Mouse (Mus musculus) MEL (cell line): ENCODE measurements around the gene Ciao2a. TPM values are rescaled to one million over a fixed set of nuclear protein-coding genes. Genes with fewer than 3 reads are reported as not detected.

Source experiments
- DNase-seq: peaks from one replicate; pipeline ENCODE4 v3.0.0; 2011; ENCODE audit warnings: low read depth, low spot score
- H3K27ac ChIP-seq: 2 replicates; pipeline ENCODE4 v1.5.1; 2012; ENCODE audit warnings: low read depth, mild to moderate bottlenecking, control low read depth, low read length, moderate library complexity; ENCODE audit not compliant: control insufficient read depth
- H3K27me3 ChIP-seq, 2 experiments: fragments of 150-350 bp in 1 of 2; sonication (generic) in 1 of 2; 2 replicates each; pipeline ENCODE4 v1.6.1; 2012; ENCODE audit warnings: low read length in 2 of 2, mild to moderate bottlenecking in 2 of 2, improper control_type of control experiment in 1 of 2, moderate library complexity in 1 of 2; ENCODE audit not compliant: insufficient read depth in 2 of 2, control insufficient read depth in 1 of 2
- H3K36me3 ChIP-seq, 2 experiments: 2 replicates each; pipeline ENCODE4 v1.6.1; 2012 to 2014; ENCODE audit warnings: low read length in 2 of 2, improper control_type of control experiment in 1 of 2, inconsistent platforms in 1 of 2, mild to moderate bottlenecking in 1 of 2; ENCODE audit not compliant: insufficient read depth in 2 of 2, control insufficient read depth in 1 of 2
- H3K4me1 ChIP-seq, 2 experiments: fragments of 150-350 bp in 1 of 2; sonication (generic) in 1 of 2; 2 replicates each; pipeline ENCODE4 v1.6.1; 2012; ENCODE audit warnings: low read length in 2 of 2, improper control_type of control experiment in 1 of 2, mild to moderate bottlenecking in 1 of 2; ENCODE audit not compliant: insufficient read depth in 2 of 2, control insufficient read depth in 1 of 2
- H3K4me3 ChIP-seq, 2 experiments: fragments of 150-350 bp in 1 of 2; sonication (generic) in 1 of 2; 2 replicates each; pipeline ENCODE4 v1.5.1; 2012; ENCODE audit warnings: low read depth in 2 of 2, low read length in 2 of 2, mild to moderate bottlenecking in 2 of 2, moderate library complexity in 2 of 2, control low read depth in 1 of 2, improper control_type of control experiment in 1 of 2; ENCODE audit not compliant: control insufficient read depth in 1 of 2, insufficient read depth in 1 of 2
- H3K79me2 ChIP-seq: 2 replicates; pipeline ENCODE4 v1.6.1; 2012; ENCODE audit warnings: mild to moderate bottlenecking, low read length, moderate library complexity; ENCODE audit not compliant: control insufficient read depth, poor library complexity, insufficient read depth
- H3K9ac ChIP-seq: 2 replicates; pipeline ENCODE4 v1.6.1; 2012; ENCODE audit warnings: low read depth, mild to moderate bottlenecking, control low read depth, low read length, moderate library complexity; ENCODE audit not compliant: control insufficient read depth, poor library complexity, severe bottlenecking
- H3K9me3 ChIP-seq: fragments of 150-350 bp; sonication (generic); replicated peaks from 2 replicates; pipeline ENCODE4 v1.6.1; 2012; ENCODE audit warnings: mild to moderate bottlenecking, low read length, improper control_type of control experiment, moderate library complexity; ENCODE audit not compliant: insufficient read depth
- CHD1 ChIP-seq: IDR thresholded peaks from 2 replicates; pipeline ENCODE4 v1.6.1; 2012; ENCODE audit warnings: low read depth, mild to moderate bottlenecking, inconsistent platforms, low read length, improper control_type of control experiment
- CTCF ChIP-seq, 3 experiments: IDR thresholded peaks in 2 of 3; conservative IDR thresholded peaks in 1 of 3; 2 replicates each; pipeline ENCODE4 v1.5.1; 2011 to 2012; ENCODE audit warnings: low read length in 3 of 3, low read depth in 2 of 3, mild to moderate bottlenecking in 2 of 3, improper control_type of control experiment in 1 of 3, inconsistent platforms in 1 of 3, mixed read lengths in 1 of 3, moderate library complexity in 1 of 3; ENCODE audit not compliant: control insufficient read depth in 1 of 3, insufficient read depth in 1 of 3, poor library complexity in 1 of 3, severe bottlenecking in 1 of 3
- GABPA ChIP-seq: IDR thresholded peaks from 2 replicates; pipeline ENCODE4 v1.6.1; 2012; ENCODE audit warnings: low read depth, mild to moderate bottlenecking, inconsistent platforms, low read length, improper control_type of control experiment, moderate library complexity
- HCFC1 ChIP-seq: IDR thresholded peaks from 2 replicates; pipeline ENCODE4 v1.6.1; 2012; ENCODE audit warnings: low read depth, mild to moderate bottlenecking, inconsistent platforms, low read length, improper control_type of control experiment, moderate library complexity
- MXI1 ChIP-seq: IDR thresholded peaks from 2 replicates; pipeline ENCODE4 v1.6.1; 2011; ENCODE audit warnings: mild to moderate bottlenecking, low read depth, low read length, improper control_type of control experiment
- NELFE ChIP-seq: IDR thresholded peaks from 2 replicates; pipeline ENCODE4 v1.6.1; 2011; ENCODE audit warnings: low read depth, low read length, improper control_type of control experiment
- NRF1 ChIP-seq: IDR thresholded peaks from 2 replicates; pipeline ENCODE4 v1.6.1; 2014; ENCODE audit warnings: low read depth, mild to moderate bottlenecking, inconsistent platforms, low read length, improper control_type of control experiment, moderate library complexity; ENCODE audit not compliant: poor library complexity, insufficient read depth, severe bottlenecking
- RAD21 ChIP-seq: IDR thresholded peaks from 2 replicates; pipeline ENCODE4 v1.6.1; 2011; ENCODE audit warnings: mild to moderate bottlenecking, low read depth, low read length, improper control_type of control experiment
- SIN3A ChIP-seq: IDR thresholded peaks from 2 replicates; pipeline ENCODE4 v1.6.1; 2012; ENCODE audit warnings: low read length, improper control_type of control experiment, inconsistent platforms
- SMC3 ChIP-seq: IDR thresholded peaks from 2 replicates; pipeline ENCODE4 v1.6.1; 2011; ENCODE audit warnings: low read depth, low read length, improper control_type of control experiment
- TAL1 ChIP-seq: IDR thresholded peaks from 2 replicates; pipeline ENCODE4 v1.6.1; 2012; ENCODE audit warnings: mild to moderate bottlenecking, inconsistent platforms, low read length, moderate library complexity, mixed read lengths
- UBTF ChIP-seq: IDR thresholded peaks from 2 replicates; pipeline ENCODE4 v1.6.1; 2012; ENCODE audit warnings: low read depth, mild to moderate bottlenecking, inconsistent platforms, low read length, improper control_type of control experiment, moderate library complexity, borderline replicate concordance; ENCODE audit not compliant: insufficient read depth
- USF1 ChIP-seq: IDR thresholded peaks from 2 replicates; pipeline ENCODE4 v1.6.1; 2014; ENCODE audit warnings: low read depth, mild to moderate bottlenecking, inconsistent platforms, low read length, improper control_type of control experiment, moderate library complexity
- ZC3H11A ChIP-seq: IDR thresholded peaks from 2 replicates; pipeline ENCODE4 v1.6.1; 2012; ENCODE audit warnings: low read depth, mild to moderate bottlenecking, inconsistent platforms, low read length, improper control_type of control experiment
- ZNF384 ChIP-seq: IDR thresholded peaks from 2 replicates; pipeline ENCODE4 v1.6.1; 2012; ENCODE audit warnings: low read depth, mild to moderate bottlenecking, inconsistent platforms, low read length, improper control_type of control experiment
- polyA plus RNA-seq, 2 experiments: library from polyadenylated mRNA; stranded (reverse) in 1 of 2; unstranded in 1 of 2; fragments of >175 nt in 1 of 2; fragments of >200 nt in 1 of 2; gene quantifications; 2 replicates each; pipeline versions ENCODE4 v1.2.1 to v1.2.4; 2012; ENCODE audit warnings: low replicate concordance in 2 of 2, low read depth in 1 of 2; ENCODE audit not compliant: insufficient read length in 2 of 2, insufficient read depth in 1 of 2, missing spikeins in 1 of 2
- total RNA-seq: library from RNA; depleted of rRNA; stranded (reverse); fragments of 300-350 nt; gene quantifications from 2 replicates; pipeline ENCODE4 v1.2.3, GENCODE M21; 2012

The Ciao2a gene
- total and polyA plus RNA-seq, 3 experiments = 88.1 to 121 TPM; not detected in 1

GRCm38 (mm10) chr9:66087062-66087461 is 39.3 kb upstream of the Ciao2a start:
- H3K36me3 ChIP-seq = no peaks in the 10 kb centered on the region; a peak in 1 of 4 replicates
- no peak overlapping the region for H3K27ac ChIP-seq

GRCm38 (mm10) chr9:66088411-66088810 is 38.0 kb upstream of the Ciao2a start:
- TF ChIP-seq ZNF384 (no peak), CTCF (IDR thresholded peaks at IDR 0.05 in 2 of 3, conservative IDR thresholded peaks at IDR 0.05 in 1 of 3; ENCODE audit: control insufficient read depth in 1 of 3, insufficient read depth in 1 of 3, low read depth in 2 of 3, low read length in 3 of 3, poor library complexity in 1 of 3, severe bottlenecking in 1 of 3) (peak; percentile 73 to 82 (median 79); a peak in 5 of 6 replicates), ZC3H11A (peak; percentile 16; the same call in 1 of the 2 replicates), UBTF (no peak), SMC3 (peak; percentile 72), NELFE (no peak), RAD21 (peak; percentile 59), CHD1 (no peak), TAL1 (no peak)
- Histone ChIP-seq H3K79me2 (no peaks in the 10 kb centered on the region), H3K27ac (no peak overlapping the region), H3K36me3 (no peaks in the 10 kb centered on the region; a peak in 1 of 4 replicates), H3K27me3 (no peaks in the 10 kb centered on the region), H3K9ac (no peak overlapping the region), H3K4me1 (no peaks in the 10 kb centered on the region), H3K9me3 (no peaks in the 10 kb centered on the region), H3K4me3 (no peak overlapping the region)
- DNase-seq = peak; percentile 57

More at GRCm38 (mm10) chr9:66087062-66087461, 39.3 kb upstream of the Ciao2a start:
- no peak for TF ChIP-seq ZC3H11A
- TF ChIP-seq CTCF (IDR thresholded peaks at IDR 0.05 in 2 of 3, conservative IDR thresholded peaks at IDR 0.05 in 1 of 3; ENCODE audit: control insufficient read depth in 1 of 3, insufficient read depth in 1 of 3, low read depth in 2 of 3, low read length in 3 of 3, poor library complexity in 1 of 3, severe bottlenecking in 1 of 3) = no peak
- no peak for TF ChIP-seq TAL1
- no peak for TF ChIP-seq NRF1
- no peak overlapping the region for H3K9ac ChIP-seq
- H3K79me2 ChIP-seq = no peaks in the 10 kb centered on the region
- DNase-seq = no peak
- H3K9me3 ChIP-seq = no peaks in the 10 kb centered on the region
- H3K4me3 ChIP-seq = no peak overlapping the region
- H3K4me1 ChIP-seq = no peaks in the 10 kb centered on the region
- H3K27me3 ChIP-seq = no peaks in the 10 kb centered on the region

- Histone ChIP-seq H3K4me3 (no peak overlapping the region), H3K4me1 (no peaks in the 10 kb centered on the region), H3K27ac (no peak overlapping the region), H3K9me3 (no peaks in the 10 kb centered on the region), H3K9ac (no peak overlapping the region), H3K79me2 (no peaks in the 10 kb centered on the region), H3K27me3 (no peaks in the 10 kb centered on the region), H3K36me3 (peaks cover 0 to 10% of the 10 kb centered on the region in 2 experiments; a peak in 2 of 4 replicates)
- DNase-seq = no peak
- TF ChIP-seq MXI1 = no peak
- no peak for TF ChIP-seq ZNF384
- no peak for TF ChIP-seq USF1
- no peak for TF ChIP-seq SIN3A
- TF ChIP-seq HCFC1 = no peak
- no peak for TF ChIP-seq GABPA
- TF ChIP-seq SMC3 = no peak
These were observed 35.7 kb upstream of the Ciao2a start for GRCm38 (mm10) chr9:66090593-66091244.
